Mouse (Mus musculus) large intestine, adult 2 months (tissue): Measurements from ENCODE around the gene Angptl6. TPM values are rescaled to one million over a fixed set of nuclear protein-coding genes. Genes with fewer than 3 reads are reported as not detected.

Experiments used
- DNase-seq: peaks from one replicate; pipeline ENCODE4 v3.0.0-alpha.2; 2012; ENCODE audit warnings: low read depth, low spot score
- WGBS: fragments of 180-500 bp; shearing (Covaris S2); methylation state at CpG from one replicate; pipeline ENCODE4 v1.1.7; 2018; 5-methylcytosine and 5-hydroxymethylcytosine counted together
- polyA plus RNA-seq: library from polyadenylated mRNA; depleted of rRNA; stranded (reverse); fragments of >200 nt; gene quantifications from 2 replicates; pipeline ENCODE4 v1.2.3, GENCODE M21; 2012; rRNA removed

The Angptl6 gene
- 3.7 and 4.0 TPM in 2 replicates for polyA plus RNA-seq

- no peak for DNase-seq
- 76% methylated on average over 13 of the region's 13 CpGs for WGBS
These were observed at the start of gene Angptl6 for GRCm38 (mm10) chr9:20879097-20879792. TSS of gene Angptl6 (minus strand) at chr9:20879727.

- WGBS: 92% methylated on average over 3 of the region's 3 CpGs
- DNase-seq: no peak
These were observed 43.7 kb upstream of the Angptl6 start for GRCm38 (mm10) chr9:20923258-20923657.

GRCm38 (mm10) chr9:20916160-20916559 is 36.6 kb upstream of the Angptl6 start:
- no peak for DNase-seq
- 71% methylated on average over 4 of the region's 4 CpGs for WGBS

GRCm38 (mm10) chr9:20909948-20910347 is 30.4 kb upstream of the Angptl6 start:
- DNase-seq: no peak
- 84% methylated on average over 9 of the region's 9 CpGs for WGBS

GRCm38 (mm10) chr9:20902174-20902491 is 22.6 kb upstream of the Angptl6 start:
- WGBS: 17% methylated on average over 6 of the region's 6 CpGs
- DNase-seq: no peak

GRCm38 (mm10) chr9:20901466-20902173 is 22.1 kb upstream of the Angptl6 start:
- no peak for DNase-seq

GRCm38 (mm10) chr9:20898511-20899073 is 19.1 kb upstream of the Angptl6 start, which contains the start of gene Eif3g:
TSS of gene Eif3g (minus strand) at chr9:20898623.
- peak; percentile 45 for DNase-seq

More at GRCm38 (mm10) chr9:20901466-20902173, 22.1 kb upstream of the Angptl6 start:
- WGBS: 4% methylated on average over 13 of the region's 13 CpGs

GRCm38 (mm10) chr9:20897736-20898510 is 18.4 kb upstream of the Angptl6 start:
- no peak for DNase-seq
- WGBS: 3% methylated on average over 39 of the region's 39 CpGs

More at GRCm38 (mm10) chr9:20898511-20899073, 19.1 kb upstream of the Angptl6 start, which contains the start of gene Eif3g:
- WGBS: 2% methylated on average over 34 of the region's 34 CpGs

- 92% methylated on average over 9 of the region's 9 CpGs for WGBS
These were observed 15.9 kb upstream of the Angptl6 start for GRCm38 (mm10) chr9:20895382-20895781.

GRCm38 (mm10) chr9:20894629-20895028 is 15.1 kb upstream of the Angptl6 start:
- DNase-seq: no peak
- 91% methylated on average over 15 of the region's 15 CpGs for WGBS

More at GRCm38 (mm10) chr9:20895382-20895781, 15.9 kb upstream of the Angptl6 start:
- DNase-seq: no peak

- WGBS: 77% methylated on average over 13 of the region's 13 CpGs
- DNase-seq: no peak
These were observed 14.2 kb upstream of the Angptl6 start for GRCm38 (mm10) chr9:20893590-20894343.

- no peak for DNase-seq
- 60% methylated on average over 5 of the region's 5 CpGs for WGBS
These were observed 13.5 kb upstream of the Angptl6 start for GRCm38 (mm10) chr9:20893069-20893468.

- no peak for DNase-seq
- 55% methylated on average over 5 of the region's 5 CpGs for WGBS
These were observed 12.7 kb upstream of the Angptl6 start for GRCm38 (mm10) chr9:20892104-20892653.

- WGBS: 77% methylated on average over 26 of the region's 26 CpGs
- no peak for DNase-seq
These were observed 12.0 kb upstream of the Angptl6 start for GRCm38 (mm10) chr9:20891339-20892103.

GRCm38 (mm10) chr9:20890411-20890810 is 10.9 kb upstream of the Angptl6 start:
- WGBS: 92% methylated on average over 5 of the region's 5 CpGs
- DNase-seq: no peak

- no peak for DNase-seq
- WGBS: 75% methylated on average over 29 of the region's 29 CpGs
These were observed 9.9 kb upstream of the Angptl6 start for GRCm38 (mm10) chr9:20889185-20890141.

- no peak for DNase-seq
- WGBS: under 1% methylated on average over 30 of the region's 30 CpGs
These were observed 8.8 kb upstream of the Angptl6 start for GRCm38 (mm10) chr9:20888386-20888765.
